Mouse (Mus musculus) liver, embryonic 14.5 days (tissue): ENCODE results near the gene Actn3.

Experiments used
- CTCF ChIP-seq: IDR thresholded peaks from 2 replicates; pipeline ENCODE4 v1.5.1; 2016; ENCODE audit warnings: antibody characterized with exemption, low read depth, control low read depth
- EP300 ChIP-seq: IDR thresholded peaks from 2 replicates; pipeline ENCODE4 v1.6.1; 2016; ENCODE audit warnings: antibody characterized with exemption, low read depth

DNA sequence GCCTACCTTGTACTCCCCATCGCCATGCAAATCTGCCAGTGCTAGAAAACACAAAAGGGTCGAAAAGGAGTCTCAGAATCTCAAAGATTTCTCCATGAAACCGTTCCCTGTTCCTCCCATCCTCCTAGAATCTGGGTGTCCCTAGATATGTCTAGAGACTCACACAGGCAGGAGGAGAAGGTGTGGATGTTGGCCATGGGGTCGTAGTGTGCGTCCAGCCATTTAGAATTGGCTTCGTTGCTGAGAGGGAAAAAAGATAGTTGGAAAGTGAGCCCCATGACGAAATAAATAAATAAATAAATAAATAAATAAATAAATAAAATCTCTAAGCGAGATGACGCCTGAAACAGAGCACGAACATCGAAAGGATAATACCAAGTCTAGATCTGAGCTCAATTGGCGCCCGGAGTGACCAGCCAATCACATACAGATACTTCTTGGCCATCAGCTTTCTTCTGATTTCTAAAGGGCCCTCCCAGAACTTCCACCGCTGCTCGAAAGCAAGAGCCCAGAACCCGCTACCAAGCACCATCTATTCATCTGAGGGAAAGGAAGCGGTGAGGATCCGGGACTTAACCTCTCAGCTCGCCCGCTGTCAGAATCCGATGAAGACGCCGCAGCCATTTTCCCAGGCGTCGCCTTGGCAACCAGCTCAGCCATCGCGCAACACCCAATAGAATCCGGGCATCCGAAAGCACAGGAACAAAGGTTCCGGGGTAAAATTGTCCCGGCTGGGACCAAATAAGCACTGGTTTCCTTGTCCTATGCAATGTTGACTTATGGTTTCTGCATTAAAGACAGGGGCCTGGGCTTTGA lies 28.5 kb upstream of the Actn3 start, which contains the start of gene Bbs1:
- TF ChIP-seq CTCF (no peak), EP300 (no peak)
